Mouse (Mus musculus): ENCODE results near the gene Rcor2. TPM values are rescaled to one million over a fixed set of nuclear protein-coding genes. Genes with fewer than 3 reads are reported as not detected.

Gene Rcor2
- polyA plus RNA-seq, 1 experiment from 2014 or later = 10.7 TPM

GRCm38 (mm10) chr19:7273486-7273885 lies 6.4 kb downstream of the Rcor2 start:
- no peak for ATAC-seq (ENCODE audit: insufficient number of reproducible peaks, insufficient read depth, low FRiP score, low read depth)
- H3K36me3 ChIP-seq (ENCODE audit: control insufficient read depth, insufficient read depth, low read length) = peaks cover 83% of the 10 kb centered on the region

GRCm38 (mm10) chr19:7274326-7274990 lies 7.3 kb downstream of the Rcor2 start:
- peaks cover 93% of the 10 kb centered on the region for H3K36me3 ChIP-seq (ENCODE audit: control insufficient read depth, insufficient read depth, low read length)
- H3K9ac ChIP-seq (ENCODE audit: low read length) = no peak overlapping the region
- peaks cover 15 to 32% of the 10 kb centered on the region in 2 experiments; a peak in 3 of 4 replicates for H3K4me1 ChIP-seq (ENCODE audit: control insufficient read depth in 2 of 2, insufficient read depth in 2 of 2, low read length in 2 of 2)
- 85% methylated on average over 13 of the region's 13 CpGs for WGBS
- H3K9me3 ChIP-seq (ENCODE audit: control insufficient read depth, low read length) = no peaks in the 10 kb centered on the region
- H3K27ac ChIP-seq (replicated peaks in 1 of 2; ENCODE audit: control insufficient read depth in 1 of 2, insufficient read depth in 1 of 2, low read depth in 2 of 2, low read length in 2 of 2) = peak overlapping the region in 1 of 2 experiments; percentile 60; a peak in 1 of 4 replicates
- no peak for ATAC-seq (ENCODE audit: insufficient number of reproducible peaks, insufficient read depth, low FRiP score, low read depth)
- H3K27me3 ChIP-seq (ENCODE audit: control insufficient read depth, insufficient read depth, low read length) = no peaks in the 10 kb centered on the region
- H3K4me2 ChIP-seq (ENCODE audit: low read length) = no peak overlapping the region
- H3K4me3 ChIP-seq (ENCODE audit: control insufficient read depth in 1 of 2, insufficient read depth in 1 of 2, low read depth in 1 of 2, low read length in 2 of 2) = no peak overlapping the region

More at GRCm38 (mm10) chr19:7273486-7273885, 6.4 kb downstream of the Rcor2 start:
- Histone ChIP-seq H3K4me2 (ENCODE audit: low read length) (no peak overlapping the region), H3K9ac (ENCODE audit: low read length) (no peak overlapping the region), H3K4me3 (ENCODE audit: control insufficient read depth in 1 of 2, insufficient read depth in 1 of 2, low read depth in 1 of 2, low read length in 2 of 2) (no peak overlapping the region), H3K27me3 (ENCODE audit: control insufficient read depth, insufficient read depth, low read length) (no peaks in the 10 kb centered on the region), H3K4me1 (ENCODE audit: control insufficient read depth in 2 of 2, insufficient read depth in 2 of 2, low read length in 2 of 2) (peaks cover 17 to 34% of the 10 kb centered on the region in 2 experiments; a peak in 3 of 4 replicates), H3K27ac (replicated peaks in 1 of 2; ENCODE audit: control insufficient read depth in 1 of 2, insufficient read depth in 1 of 2, low read depth in 2 of 2, low read length in 2 of 2) (no peak overlapping the region), H3K9me3 (ENCODE audit: control insufficient read depth, low read length) (no peaks in the 10 kb centered on the region)
- 93% methylated on average over 4 of the region's 4 CpGs for WGBS

GRCm38 (mm10) chr19:7275131-7275789 lies 8.1 kb downstream of the Rcor2 start:
- Histone ChIP-seq H3K9ac (ENCODE audit: low read length) (peak overlapping the region; percentile 16; the same call in 1 of the 2 replicates), H3K27me3 (ENCODE audit: control insufficient read depth, insufficient read depth, low read length) (no peaks in the 10 kb centered on the region), H3K36me3 (ENCODE audit: control insufficient read depth, insufficient read depth, low read length) (peaks cover 96% of the 10 kb centered on the region), H3K4me1 (ENCODE audit: control insufficient read depth in 2 of 2, insufficient read depth in 2 of 2, low read length in 2 of 2) (peaks cover 9 to 27% of the 10 kb centered on the region in 2 experiments; a peak in 3 of 4 replicates), H3K4me3 (ENCODE audit: control insufficient read depth in 1 of 2, insufficient read depth in 1 of 2, low read depth in 1 of 2, low read length in 2 of 2) (no peak overlapping the region), H3K4me2 (ENCODE audit: low read length) (no peak overlapping the region), H3K27ac (replicated peaks in 1 of 2; ENCODE audit: control insufficient read depth in 1 of 2, insufficient read depth in 1 of 2, low read depth in 2 of 2, low read length in 2 of 2) (peak overlapping the region in 1 of 2 experiments; percentile 60; a peak in 3 of 4 replicates), H3K9me3 (ENCODE audit: control insufficient read depth, low read length) (no peaks in the 10 kb centered on the region)
- 31% methylated on average over 7 of the region's 7 CpGs for WGBS
- ATAC-seq (ENCODE audit: insufficient number of reproducible peaks, insufficient read depth, low FRiP score, low read depth) = no peak

- ATAC-seq (ENCODE audit: insufficient number of reproducible peaks, insufficient read depth, low FRiP score, low read depth) = no peak
- Histone ChIP-seq H3K4me1 (ENCODE audit: control insufficient read depth in 2 of 2, insufficient read depth in 2 of 2, low read length in 2 of 2) (peaks cover 9 to 27% of the 10 kb centered on the region in 2 experiments; a peak in 3 of 4 replicates), H3K9ac (ENCODE audit: low read length) (peak overlapping the region; percentile 16; the same call in 1 of the 2 replicates), H3K4me2 (ENCODE audit: low read length) (no peak overlapping the region), H3K4me3 (ENCODE audit: control insufficient read depth in 1 of 2, insufficient read depth in 1 of 2, low read depth in 1 of 2, low read length in 2 of 2) (no peak overlapping the region), H3K27ac (replicated peaks in 1 of 2; ENCODE audit: control insufficient read depth in 1 of 2, insufficient read depth in 1 of 2, low read depth in 2 of 2, low read length in 2 of 2) (peak overlapping the region in 1 of 2 experiments; percentile 60; a peak in 2 of 4 replicates), H3K36me3 (ENCODE audit: control insufficient read depth, insufficient read depth, low read length) (peaks cover 96% of the 10 kb centered on the region), H3K9me3 (ENCODE audit: control insufficient read depth, low read length) (no peaks in the 10 kb centered on the region), H3K27me3 (ENCODE audit: control insufficient read depth, insufficient read depth, low read length) (no peaks in the 10 kb centered on the region)
- 53% methylated on average over 7 of the region's 7 CpGs for WGBS
Observed at GRCm38 (mm10) chr19:7276053-7276659, 9.0 kb downstream of the Rcor2 start.

- H3K9me3 ChIP-seq (ENCODE audit: control insufficient read depth, low read length) = no peaks in the 10 kb centered on the region
- WGBS = 77% methylated on average over 7 of the region's 7 CpGs
- H3K4me1 ChIP-seq (ENCODE audit: control insufficient read depth in 2 of 2, insufficient read depth in 2 of 2, low read length in 2 of 2) = peaks cover 9 to 27% of the 10 kb centered on the region in 2 experiments; a peak in 3 of 4 replicates
- no peaks in the 10 kb centered on the region for H3K27me3 ChIP-seq (ENCODE audit: control insufficient read depth, insufficient read depth, low read length)
- H3K4me3 ChIP-seq (ENCODE audit: control insufficient read depth in 1 of 2, insufficient read depth in 1 of 2, low read depth in 1 of 2, low read length in 2 of 2) = no peak overlapping the region
- no peak for ATAC-seq (ENCODE audit: insufficient number of reproducible peaks, insufficient read depth, low FRiP score, low read depth)
- H3K9ac ChIP-seq (ENCODE audit: low read length) = no peak overlapping the region
- peaks cover 96% of the 10 kb centered on the region for H3K36me3 ChIP-seq (ENCODE audit: control insufficient read depth, insufficient read depth, low read length)
- no peak overlapping the region for H3K4me2 ChIP-seq (ENCODE audit: low read length)
- H3K27ac ChIP-seq (replicated peaks in 1 of 2; ENCODE audit: control insufficient read depth in 1 of 2, insufficient read depth in 1 of 2, low read depth in 2 of 2, low read length in 2 of 2) = no peak overlapping the region
Observed at GRCm38 (mm10) chr19:7276796-7277195, 9.7 kb downstream of the Rcor2 start.

GRCm38 (mm10) chr19:7278200-7278906 lies 11.2 kb downstream of the Rcor2 start:
- Histone ChIP-seq H3K9me3 (ENCODE audit: control insufficient read depth, low read length) (no peaks in the 10 kb centered on the region), H3K4me2 (ENCODE audit: low read length) (no peak overlapping the region), H3K27me3 (ENCODE audit: control insufficient read depth, insufficient read depth, low read length) (no peaks in the 10 kb centered on the region), H3K36me3 (ENCODE audit: control insufficient read depth, insufficient read depth, low read length) (peaks cover 96% of the 10 kb centered on the region), H3K4me1 (ENCODE audit: control insufficient read depth in 2 of 2, insufficient read depth in 2 of 2, low read length in 2 of 2) (peaks cover 9 to 27% of the 10 kb centered on the region in 2 experiments; a peak in 3 of 4 replicates), H3K9ac (ENCODE audit: low read length) (peak overlapping the region; percentile 30; the same call in 1 of the 2 replicates), H3K27ac (replicated peaks in 1 of 2; ENCODE audit: control insufficient read depth in 1 of 2, insufficient read depth in 1 of 2, low read depth in 2 of 2, low read length in 2 of 2) (no peak overlapping the region), H3K4me3 (ENCODE audit: control insufficient read depth in 1 of 2, insufficient read depth in 1 of 2, low read depth in 1 of 2, low read length in 2 of 2) (no peak overlapping the region)
- ATAC-seq (ENCODE audit: insufficient number of reproducible peaks, insufficient read depth, low FRiP score, low read depth) = no peak
- WGBS = 81% methylated on average over 6 of the region's 6 CpGs

GRCm38 (mm10) chr19:7279114-7279513 lies 12.0 kb downstream of the Rcor2 start:
- H3K4me2 ChIP-seq (ENCODE audit: low read length) = no peak overlapping the region
- ATAC-seq (ENCODE audit: insufficient number of reproducible peaks, insufficient read depth, low FRiP score, low read depth) = no peak
- H3K36me3 ChIP-seq (ENCODE audit: control insufficient read depth, insufficient read depth, low read length) = peaks cover 96% of the 10 kb centered on the region
- H3K27me3 ChIP-seq (ENCODE audit: control insufficient read depth, insufficient read depth, low read length) = no peaks in the 10 kb centered on the region
- peaks cover 9 to 27% of the 10 kb centered on the region in 2 experiments; a peak in 3 of 4 replicates for H3K4me1 ChIP-seq (ENCODE audit: control insufficient read depth in 2 of 2, insufficient read depth in 2 of 2, low read length in 2 of 2)
- H3K27ac ChIP-seq (replicated peaks in 1 of 2; ENCODE audit: control insufficient read depth in 1 of 2, insufficient read depth in 1 of 2, low read depth in 2 of 2, low read length in 2 of 2) = no peak overlapping the region
- H3K9me3 ChIP-seq (ENCODE audit: control insufficient read depth, low read length) = no peaks in the 10 kb centered on the region
- WGBS = 39% methylated on average over 6 of the region's 6 CpGs
- 0 out of 2 replicates have a peak overlapping the region, but pooled peaks have one; percentile 30 for H3K9ac ChIP-seq (ENCODE audit: low read length)
- no peak overlapping the region for H3K4me3 ChIP-seq (ENCODE audit: control insufficient read depth in 1 of 2, insufficient read depth in 1 of 2, low read depth in 1 of 2, low read length in 2 of 2)
